Mouse (Mus musculus): ENCODE data around the gene Hspa12b. TPM values are rescaled to one million over a fixed set of nuclear protein-coding genes. Genes with fewer than 3 reads are reported as not detected.
"Not testable (repeated sequence)": the region's sequence is repeated elsewhere in the genome, so short reads cannot be mapped to it uniquely, and the experiment has no call there.

Gene Hspa12b
- total and polyA plus RNA-seq, 3 experiments: 0.98 to 2.9 (median 2.2) TPM

DNA sequence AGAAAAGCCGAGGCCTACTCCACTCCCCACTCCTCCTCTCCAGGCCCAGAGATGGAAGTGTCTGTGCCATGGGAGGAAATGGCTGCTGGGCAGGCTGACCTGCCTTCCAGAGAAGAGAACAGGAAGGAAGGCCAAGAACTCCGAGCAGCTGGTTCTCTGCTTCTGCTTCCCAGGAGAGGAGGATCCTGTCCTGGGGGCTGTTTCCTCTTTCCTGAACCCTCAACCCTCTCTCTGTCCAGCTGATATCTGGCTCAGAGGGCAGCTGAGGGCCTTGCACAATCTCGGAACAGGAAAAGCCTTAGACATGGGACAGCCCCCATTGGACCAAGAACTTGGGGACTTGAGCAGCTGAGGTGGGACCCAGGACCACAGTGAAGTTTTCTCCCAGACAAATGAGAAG lies 36.2 kb upstream of the Hspa12b start:
- no peak for TF ChIP-seq POLR2AphosphoS5 (IDR thresholded peaks at IDR 0.05; ENCODE audit: insufficient replicate concordance, low read depth, low read length)
- no peak for TF ChIP-seq GATA1 (IDR thresholded peaks at IDR 0.05; ENCODE audit: borderline replicate concordance, low read length)
- no peak for TF ChIP-seq CTCF (IDR thresholded peaks at IDR 0.05; ENCODE audit: low read depth, low read length)
- no peak for TF ChIP-seq TAL1 (conservative IDR thresholded peaks at IDR 0.05; ENCODE audit: low read depth, low read length)
- no peak for TF ChIP-seq GATA2 (IDR thresholded peaks at IDR 0.05; ENCODE audit: borderline replicate concordance, low read depth, low read length)
- ATAC-seq (ENCODE audit: extremely low read depth, insufficient number of reproducible peaks, low FRiP score, poor library complexity, severe bottlenecking) (no peak), DNase-seq (ENCODE audit: low spot score) (no peak)
- Histone ChIP-seq H3K9me3 (replicated peaks) (no peaks in the 10 kb centered on the region), H3K4me1 (ENCODE audit: insufficient read depth, low read depth, low read length) (peaks cover 8% of the 10 kb centered on the region), H3K27me3 (ENCODE audit: insufficient read depth, low read length) (peaks cover 50% of the 10 kb centered on the region), H3K4me3 (ENCODE audit: low read depth, low read length) (no peak overlapping the region), H3K36me3 (replicated peaks) (no peaks in the 10 kb centered on the region)

DNA sequence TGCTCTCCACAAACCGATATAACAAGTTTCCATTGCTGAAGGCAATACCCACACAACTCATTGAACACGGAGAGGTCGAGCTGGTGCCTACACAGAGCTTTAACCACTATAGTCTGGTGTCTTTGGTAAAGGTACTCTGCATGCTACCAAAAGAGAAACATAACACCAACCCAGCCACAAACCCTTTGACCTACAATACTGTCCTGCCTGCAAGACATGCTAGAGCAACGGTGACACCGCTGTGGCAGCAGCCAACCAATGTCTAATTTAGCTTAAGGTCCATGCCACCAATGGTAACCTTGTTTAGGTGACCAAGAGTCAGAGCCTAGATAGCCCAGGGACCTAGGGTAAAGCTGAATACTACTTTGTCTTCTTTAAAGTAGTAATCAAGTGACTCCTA lies 33.5 kb upstream of the Hspa12b start:
- H3K4me3 ChIP-seq (ENCODE audit: low read depth, low read length): no peak overlapping the region
- TF ChIP-seq CTCF (IDR thresholded peaks at IDR 0.05; ENCODE audit: low read depth, low read length) (no peak), GATA1 (IDR thresholded peaks at IDR 0.05; ENCODE audit: borderline replicate concordance, low read length) (no peak), TAL1 (conservative IDR thresholded peaks at IDR 0.05; ENCODE audit: low read depth, low read length) (no peak), GATA2 (IDR thresholded peaks at IDR 0.05; ENCODE audit: borderline replicate concordance, low read depth, low read length) (no peak), POLR2AphosphoS5 (IDR thresholded peaks at IDR 0.05; ENCODE audit: insufficient replicate concordance, low read depth, low read length) (no peak)
- peaks cover 22% of the 10 kb centered on the region for H3K4me1 ChIP-seq (ENCODE audit: insufficient read depth, low read depth, low read length)
- H3K36me3 ChIP-seq (replicated peaks): no peaks in the 10 kb centered on the region
- ATAC-seq (ENCODE audit: extremely low read depth, insufficient number of reproducible peaks, low FRiP score, poor library complexity, severe bottlenecking) (no peak), DNase-seq (ENCODE audit: low spot score) (no peak)
- peaks cover 30% of the 10 kb centered on the region for H3K27me3 ChIP-seq (ENCODE audit: insufficient read depth, low read length)
- H3K9me3 ChIP-seq (replicated peaks): no peaks in the 10 kb centered on the region

DNA sequence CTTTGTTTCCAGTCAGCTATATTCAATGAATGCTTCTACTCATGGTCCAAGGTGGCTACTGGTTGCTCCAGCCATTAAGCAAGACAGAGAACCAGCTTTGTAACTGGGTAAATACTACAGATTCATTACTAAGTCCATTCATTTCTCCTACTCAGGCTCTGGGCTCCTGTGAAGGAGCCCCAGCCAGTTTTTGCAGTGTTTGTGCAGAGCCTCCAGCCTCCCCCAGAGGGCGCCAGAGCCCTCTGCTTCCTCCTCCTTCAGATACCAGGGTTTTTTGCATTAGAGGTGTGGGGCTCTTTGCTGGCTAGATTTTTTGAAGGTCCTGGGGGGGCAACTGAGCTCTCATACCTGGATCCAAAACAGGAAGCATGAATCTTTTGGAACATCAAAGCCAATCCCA lies 32.3 kb upstream of the Hspa12b start:
- ATAC-seq (ENCODE audit: extremely low read depth, insufficient number of reproducible peaks, low FRiP score, poor library complexity, severe bottlenecking) (no peak), DNase-seq (ENCODE audit: low spot score) (peak; percentile 32)
- H3K9me3 ChIP-seq (replicated peaks): no peaks in the 10 kb centered on the region
- no peak overlapping the region for H3K4me3 ChIP-seq (ENCODE audit: low read depth, low read length)
- H3K27me3 ChIP-seq (ENCODE audit: insufficient read depth, low read length): peaks cover 19% of the 10 kb centered on the region
- no peak for TF ChIP-seq GATA1 (IDR thresholded peaks at IDR 0.05; ENCODE audit: borderline replicate concordance, low read length)
- no peak for TF ChIP-seq GATA2 (IDR thresholded peaks at IDR 0.05; ENCODE audit: borderline replicate concordance, low read depth, low read length)
- no peak for TF ChIP-seq POLR2AphosphoS5 (IDR thresholded peaks at IDR 0.05; ENCODE audit: insufficient replicate concordance, low read depth, low read length)
- TF ChIP-seq CTCF (IDR thresholded peaks at IDR 0.05; ENCODE audit: low read depth, low read length): peak; percentile 84
- TF ChIP-seq TAL1 (conservative IDR thresholded peaks at IDR 0.05; ENCODE audit: low read depth, low read length): no peak
- peaks cover 20% of the 10 kb centered on the region for H3K4me1 ChIP-seq (ENCODE audit: insufficient read depth, low read depth, low read length)
- H3K36me3 ChIP-seq (replicated peaks): no peaks in the 10 kb centered on the region

DNA sequence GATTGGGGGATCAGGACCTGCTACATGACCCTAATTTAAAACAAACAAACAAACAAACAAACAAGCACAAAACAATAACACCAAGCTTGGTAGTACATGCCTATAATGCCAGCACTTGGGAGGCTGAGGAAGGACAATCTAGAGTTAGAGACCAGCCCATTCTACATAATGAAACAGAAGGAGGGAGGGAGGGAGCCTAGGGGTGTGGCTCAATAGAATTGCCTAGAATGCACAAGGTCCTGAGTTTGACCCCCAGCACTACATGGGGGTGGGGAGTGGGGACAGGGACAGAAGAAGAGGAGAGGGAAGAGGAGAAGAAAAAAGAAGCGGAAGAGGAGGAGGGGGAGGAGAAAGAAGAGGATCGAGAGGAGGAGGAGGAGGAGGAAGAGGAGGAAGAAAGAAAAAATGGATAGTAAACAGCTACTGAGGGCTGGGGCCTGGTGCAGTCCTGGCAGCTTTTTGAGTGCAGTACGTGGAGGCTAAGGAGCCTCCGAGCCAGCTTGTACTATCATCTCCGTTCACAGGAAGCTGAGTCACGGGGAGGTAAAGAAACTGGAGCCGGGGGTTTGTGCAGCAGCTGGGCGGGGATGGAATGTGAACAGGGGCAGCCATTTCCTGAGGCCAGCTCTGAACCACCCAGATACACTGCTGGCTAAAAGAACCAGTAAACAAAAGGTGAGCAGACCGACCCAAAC lies 30.8 kb upstream of the Hspa12b start:
- peak; percentile 49 for DNase-seq (ENCODE audit: low spot score)
- peak overlapping the region; percentile 54; the same call in 1 of the 2 replicates for H3K4me3 ChIP-seq (ENCODE audit: low read depth, low read length)

DNA sequence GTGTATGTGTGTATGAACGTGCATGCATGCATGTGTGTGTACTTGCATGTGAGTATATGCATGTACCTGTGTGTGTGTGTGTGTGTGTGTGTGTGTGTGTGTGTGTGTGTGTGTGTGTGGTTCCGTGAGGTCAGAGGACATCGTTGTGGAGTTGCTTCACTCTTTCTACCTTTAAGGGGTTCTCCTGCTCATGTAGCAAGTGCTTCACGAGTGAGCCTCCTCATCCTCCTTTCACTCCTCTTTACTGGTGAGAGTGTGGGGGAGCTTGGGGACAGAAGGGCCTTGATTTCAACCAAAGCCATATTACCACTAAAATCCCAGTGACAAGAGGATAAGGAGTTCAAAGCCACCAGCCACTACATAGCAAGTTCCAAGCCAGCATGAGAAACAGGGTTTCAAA lies 30.0 kb upstream of the Hspa12b start:
- H3K27me3 ChIP-seq (ENCODE audit: insufficient read depth, low read length): peaks cover 8% of the 10 kb centered on the region
- DNase-seq (ENCODE audit: low spot score): no peak
- H3K36me3 ChIP-seq (replicated peaks): no peaks in the 10 kb centered on the region
- H3K4me1 ChIP-seq (ENCODE audit: insufficient read depth, low read depth, low read length): peaks cover 20% of the 10 kb centered on the region
- no peaks in the 10 kb centered on the region for H3K9me3 ChIP-seq (replicated peaks)
- ATAC-seq (ENCODE audit: extremely low read depth, insufficient number of reproducible peaks, low FRiP score, poor library complexity, severe bottlenecking): no peak
- H3K4me3 ChIP-seq (ENCODE audit: low read depth, low read length): peak overlapping the region; percentile 20; the same call in 1 of the 2 replicates
- TF ChIP-seq CTCF (IDR thresholded peaks at IDR 0.05; ENCODE audit: low read depth, low read length): no peak

More for the DNA sequence above, 30.8 kb upstream of the Hspa12b start:
- Histone ChIP-seq H3K36me3 (replicated peaks) (no peaks in the 10 kb centered on the region), H3K4me1 (ENCODE audit: insufficient read depth, low read depth, low read length) (peaks cover 20% of the 10 kb centered on the region), H3K27me3 (ENCODE audit: insufficient read depth, low read length) (peaks cover 6% of the 10 kb centered on the region), H3K9me3 (replicated peaks) (no peaks in the 10 kb centered on the region)
- TF ChIP-seq CTCF (IDR thresholded peaks at IDR 0.05; ENCODE audit: low read depth, low read length): no peak
- TF ChIP-seq POLR2AphosphoS5 (IDR thresholded peaks at IDR 0.05; ENCODE audit: insufficient replicate concordance, low read depth, low read length): no peak
- TF ChIP-seq GATA2 (IDR thresholded peaks at IDR 0.05; ENCODE audit: borderline replicate concordance, low read depth, low read length): no peak
- no peak for TF ChIP-seq TAL1 (conservative IDR thresholded peaks at IDR 0.05; ENCODE audit: low read depth, low read length)
- no peak for TF ChIP-seq GATA1 (IDR thresholded peaks at IDR 0.05; ENCODE audit: borderline replicate concordance, low read length)
- peak; percentile 94 for ATAC-seq (ENCODE audit: extremely low read depth, insufficient number of reproducible peaks, low FRiP score, poor library complexity, severe bottlenecking)

DNA sequence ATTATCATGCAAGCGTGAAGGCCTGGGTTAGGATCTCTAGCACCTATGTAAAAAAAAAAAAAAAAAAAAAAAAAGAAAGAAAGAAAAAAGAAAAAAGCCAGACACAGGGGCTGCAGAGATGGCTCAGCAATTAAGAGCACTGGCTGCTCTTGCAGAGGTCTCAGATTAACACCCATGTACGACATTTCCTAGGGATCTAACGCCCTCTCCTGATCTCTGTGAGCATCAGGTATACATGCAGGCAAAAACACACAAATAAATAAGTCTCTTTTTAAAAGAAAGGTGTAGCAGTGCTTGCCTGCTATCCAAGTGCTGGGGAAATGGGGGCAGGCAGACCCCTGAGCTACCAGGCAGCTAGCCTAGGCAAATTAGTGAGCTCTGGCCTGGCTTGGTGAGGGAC lies 25.6 kb upstream of the Hspa12b start:
- H3K4me3 ChIP-seq (ENCODE audit: low read depth, low read length): no peak overlapping the region
- H3K4me1 ChIP-seq (ENCODE audit: insufficient read depth, low read depth, low read length): peaks cover 7% of the 10 kb centered on the region
- no peaks in the 10 kb centered on the region for H3K36me3 ChIP-seq (replicated peaks)
- H3K27me3 ChIP-seq (ENCODE audit: insufficient read depth, low read length): peaks cover 29% of the 10 kb centered on the region
- H3K9me3 ChIP-seq (replicated peaks): no peaks in the 10 kb centered on the region
- no peak for ATAC-seq (ENCODE audit: extremely low read depth, insufficient number of reproducible peaks, low FRiP score, poor library complexity, severe bottlenecking)
- no peak for DNase-seq (ENCODE audit: low spot score)
- TF ChIP-seq GATA2 (IDR thresholded peaks at IDR 0.05; ENCODE audit: borderline replicate concordance, low read depth, low read length): no peak

DNA sequence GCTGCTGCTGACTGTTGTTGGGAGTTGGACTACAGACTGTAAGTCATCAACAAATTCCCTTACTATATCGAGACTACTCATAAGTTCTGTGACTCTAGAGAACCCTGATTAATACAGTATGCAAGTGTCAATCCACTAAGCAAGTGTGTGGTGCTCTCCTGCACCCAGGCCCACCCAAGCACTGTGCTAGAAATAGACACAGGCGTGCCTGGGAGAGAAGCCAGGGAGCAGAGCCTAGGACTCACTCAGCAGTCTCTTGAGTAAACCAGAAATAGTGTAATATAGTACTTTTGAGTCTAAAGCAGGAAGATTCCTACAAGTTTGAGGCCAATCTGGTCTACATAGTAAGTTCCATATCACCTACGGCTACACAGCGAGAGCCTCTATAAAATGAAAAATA lies 23.1 kb upstream of the Hspa12b start:
- Histone ChIP-seq H3K4me1 (ENCODE audit: insufficient read depth, low read depth, low read length) (no peaks in the 10 kb centered on the region), H3K27me3 (ENCODE audit: insufficient read depth, low read length) (peaks cover 41% of the 10 kb centered on the region), H3K4me3 (ENCODE audit: low read depth, low read length) (no peak overlapping the region), H3K9me3 (replicated peaks) (no peaks in the 10 kb centered on the region), H3K36me3 (replicated peaks) (no peaks in the 10 kb centered on the region)
- TF ChIP-seq GATA1 (IDR thresholded peaks at IDR 0.05; ENCODE audit: borderline replicate concordance, low read length) (no peak), POLR2AphosphoS5 (IDR thresholded peaks at IDR 0.05; ENCODE audit: insufficient replicate concordance, low read depth, low read length) (no peak), GATA2 (IDR thresholded peaks at IDR 0.05; ENCODE audit: borderline replicate concordance, low read depth, low read length) (no peak), CTCF (IDR thresholded peaks at IDR 0.05; ENCODE audit: low read depth, low read length) (no peak), TAL1 (conservative IDR thresholded peaks at IDR 0.05; ENCODE audit: low read depth, low read length) (no peak)
- DNase-seq (ENCODE audit: low spot score): no peak
- ATAC-seq (ENCODE audit: extremely low read depth, insufficient number of reproducible peaks, low FRiP score, poor library complexity, severe bottlenecking): no peak

DNA sequence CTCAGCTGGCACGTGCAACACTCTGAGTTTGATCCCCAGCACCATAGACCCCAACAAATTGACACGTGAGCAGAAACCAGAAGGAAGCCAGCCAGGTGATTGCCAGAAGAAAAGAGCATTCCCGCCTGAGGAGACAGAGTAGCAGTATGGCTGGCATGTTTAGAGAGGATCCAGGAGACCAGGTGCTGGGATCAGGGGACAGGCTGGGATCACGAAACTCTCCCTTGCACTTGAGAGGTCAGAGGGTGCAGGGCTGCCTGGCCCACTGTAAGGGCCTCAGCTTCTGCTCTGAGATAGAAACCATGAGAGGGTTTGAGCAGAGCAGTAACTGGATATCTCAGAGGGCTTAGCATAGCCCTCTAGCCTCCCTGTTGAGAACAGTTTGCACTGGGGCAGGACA lies 22.0 kb upstream of the Hspa12b start:
- H3K9me3 ChIP-seq (replicated peaks); H3K4me1 ChIP-seq (ENCODE audit: insufficient read depth, low read depth, low read length); ATAC-seq (ENCODE audit: extremely low read depth, insufficient number of reproducible peaks, low FRiP score, poor library complexity, severe bottlenecking); DNase-seq (ENCODE audit: low spot score); H3K36me3 ChIP-seq (replicated peaks); H3K4me3 ChIP-seq (ENCODE audit: low read depth, low read length): not testable (repeated sequence)
- peaks cover 43% of the 10 kb centered on the region for H3K27me3 ChIP-seq (ENCODE audit: insufficient read depth, low read length)

Measured in G1E (cell line).